Mouse (Mus musculus) MEL (cell line): ENCODE measurements around the gene Lum.

Experiments used
- CTCF ChIP-seq, 3 experiments: IDR thresholded peaks in 2 of 3; conservative IDR thresholded peaks in 1 of 3; 2 replicates each; pipeline ENCODE4 v1.5.1; 2011 to 2012; ENCODE audit warnings: low read length in 3 of 3, low read depth in 2 of 3, mild to moderate bottlenecking in 2 of 3, improper control_type of control experiment in 1 of 3, inconsistent platforms in 1 of 3, mixed read lengths in 1 of 3, moderate library complexity in 1 of 3; ENCODE audit not compliant: control insufficient read depth in 1 of 3, insufficient read depth in 1 of 3, poor library complexity in 1 of 3, severe bottlenecking in 1 of 3
- HCFC1 ChIP-seq: IDR thresholded peaks from 2 replicates; pipeline ENCODE4 v1.6.1; 2012; ENCODE audit warnings: low read depth, mild to moderate bottlenecking, inconsistent platforms, low read length, improper control_type of control experiment, moderate library complexity
- MAZ ChIP-seq: IDR thresholded peaks from 2 replicates; pipeline ENCODE4 v1.6.1; 2012; ENCODE audit warnings: low read depth, mild to moderate bottlenecking, inconsistent platforms, low read length, improper control_type of control experiment
- TCF12 ChIP-seq: IDR thresholded peaks from 2 replicates; pipeline ENCODE4 v1.6.1; 2014; ENCODE audit warnings: low read depth, mild to moderate bottlenecking, inconsistent platforms, low read length, improper control_type of control experiment, moderate library complexity

DNA sequence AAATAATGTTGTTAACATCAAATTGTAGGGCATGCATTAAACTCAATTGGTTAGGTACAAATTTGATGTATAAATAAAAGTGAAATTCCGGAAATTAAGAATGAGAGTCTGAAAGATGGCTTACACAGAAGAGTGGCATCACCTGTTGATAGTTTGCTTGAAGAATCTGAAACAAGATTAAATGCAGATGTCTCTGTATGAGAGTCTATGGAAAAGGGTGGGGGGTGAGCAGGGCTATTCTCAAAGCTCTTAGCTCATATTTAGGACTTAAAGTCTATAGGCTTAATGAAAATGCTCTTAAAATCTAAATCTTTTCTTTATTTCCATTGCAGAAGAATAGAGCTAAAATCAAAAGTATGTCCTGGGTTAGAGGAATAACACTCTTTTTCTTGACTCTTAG is 30.8 kb downstream of the Lum start:
- TF ChIP-seq HCFC1 (no peak), MAZ (no peak), TCF12 (no peak), CTCF (IDR thresholded peaks at IDR 0.05 in 2 of 3, conservative IDR thresholded peaks at IDR 0.05 in 1 of 3; ENCODE audit: control insufficient read depth in 1 of 3, insufficient read depth in 1 of 3, low read depth in 2 of 3, low read length in 3 of 3, poor library complexity in 1 of 3, severe bottlenecking in 1 of 3) (no peak)
